Mouse (Mus musculus) kidney, embryonic 14.5 days (tissue): ENCODE measurements around the gene Ndufs5. TPM values are rescaled to one million over a fixed set of nuclear protein-coding genes. Genes with fewer than 3 reads are reported as not detected.

Experiments
- ATAC-seq: fragments of 200-750 bp; cut with Nextera tagmentation; 2 replicates; pipeline ENCODE4 v1.8.0; 2017; ENCODE audit warnings: moderate number of reproducible peaks, mild to moderate bottlenecking, moderate TSS enrichment, moderate library complexity; ENCODE audit not compliant: low FRiP score, low TSS enrichment
- H3K27ac ChIP-seq: fragments of 300-500 bp; sonication (generic); 2 replicates; pipeline ENCODE4 v1.5.1; 2014; ENCODE audit warnings: low read depth, mild to moderate bottlenecking, low read length, moderate library complexity, mixed read lengths
- H3K27me3 ChIP-seq: fragments of 300-500 bp; sonication (generic); 2 replicates; pipeline ENCODE4 v1.6.1; 2014; ENCODE audit warnings: mild to moderate bottlenecking, low read length; ENCODE audit not compliant: control insufficient read depth, insufficient read depth
- H3K36me3 ChIP-seq: fragments of 300-500 bp; sonication (generic); 2 replicates; pipeline ENCODE4 v1.6.1; 2014; ENCODE audit warnings: low read length, mixed read lengths; ENCODE audit not compliant: control insufficient read depth, insufficient read depth
- H3K4me1 ChIP-seq: fragments of 300-500 bp; sonication (generic); 2 replicates; pipeline ENCODE4 v1.6.1; 2014; ENCODE audit warnings: low read length, mixed read lengths; ENCODE audit not compliant: control insufficient read depth, insufficient read depth
- H3K4me2 ChIP-seq: fragments of 300-500 bp; sonication (generic); replicated peaks from 2 replicates; pipeline ENCODE4 v1.6.1; 2014; ENCODE audit warnings: low read depth, mild to moderate bottlenecking, low read length
- H3K4me3 ChIP-seq: fragments of 300-500 bp; sonication (generic); 2 replicates; pipeline ENCODE4 v1.5.1; 2014; ENCODE audit warnings: mild to moderate bottlenecking, low read length
- H3K9ac ChIP-seq: fragments of 300-500 bp; sonication (generic); 2 replicates; pipeline ENCODE4 v1.6.1; 2014; ENCODE audit warnings: low read depth, mild to moderate bottlenecking, low read length, moderate library complexity
- H3K9me3 ChIP-seq: fragments of 300-500 bp; sonication (generic); 2 replicates; pipeline ENCODE4 v1.6.1; 2016; ENCODE audit warnings: low read length; ENCODE audit not compliant: control insufficient read depth
- WGBS: fragments of 180-500 bp; shearing (Covaris S2); extraction: QIAGEN DNeasy Blood & Tissue Kit; methylation state at CpG from one replicate; pipeline ENCODE4 v1.1.7; 2014; 5-methylcytosine and 5-hydroxymethylcytosine counted together
- polyA plus RNA-seq: library from polyadenylated mRNA; unstranded; fragments of >200 nt; fragmentation: Nextera tagmentation; extraction: Ambion mirVana; gene quantifications from 2 replicates; pipeline ENCODE4 v1.2.1, GENCODE M21; 2014

The Ndufs5 gene
- polyA plus RNA-seq, 1 experiment from 2014 or later = 321 TPM

DNA sequence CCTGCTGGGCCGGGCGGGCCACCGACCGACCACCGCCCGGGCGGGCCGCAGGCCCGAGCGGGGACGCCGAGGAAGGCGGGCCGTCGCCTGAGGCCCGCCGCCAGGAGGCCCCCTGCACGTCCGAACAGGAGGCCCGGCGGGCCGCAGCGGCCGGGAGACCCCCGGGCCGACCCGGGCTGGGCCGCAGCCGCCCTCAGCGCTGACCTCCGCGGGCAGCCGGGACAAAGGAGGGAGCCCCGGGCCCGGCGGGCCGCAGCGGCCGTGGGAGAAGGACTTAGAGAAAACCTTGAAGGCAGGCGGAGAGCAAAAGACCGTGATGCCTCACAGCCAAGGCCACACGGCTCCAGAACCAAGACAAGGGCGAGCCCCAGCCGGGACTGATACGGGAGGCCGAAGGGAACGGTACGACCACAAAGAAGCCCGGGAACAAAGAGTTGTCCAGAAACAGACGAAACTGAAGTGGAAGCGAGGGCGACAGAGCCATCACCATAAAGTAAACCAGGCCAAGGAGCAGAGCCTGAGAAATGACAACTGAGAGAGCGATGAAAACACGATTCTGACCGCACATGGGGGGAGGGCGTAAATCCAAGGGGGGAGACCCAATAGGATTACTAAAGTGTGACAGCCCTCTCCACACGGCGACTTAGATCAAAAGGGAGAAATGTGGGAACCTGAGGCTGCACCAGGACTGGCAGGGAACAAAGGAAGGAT, 52.9 kb downstream of the Ndufs5 start:
- no peaks in the 10 kb centered on the region for H3K36me3 ChIP-seq
- ATAC-seq = peak; percentile 56; the same call in 1 of the 2 replicates
- H3K4me3 ChIP-seq = peak overlapping the region; percentile 93
- under 1% methylated on average over 56 of the region's 58 CpGs for WGBS
- H3K9me3 ChIP-seq = no peaks in the 10 kb centered on the region
- peak overlapping the region; percentile 73 for H3K4me2 ChIP-seq
- no peaks in the 10 kb centered on the region for H3K27me3 ChIP-seq
- peak overlapping the region; percentile 99 for H3K27ac ChIP-seq
- H3K9ac ChIP-seq = peak overlapping the region; percentile 99
- peaks cover 24% of the 10 kb centered on the region for H3K4me1 ChIP-seq

DNA sequence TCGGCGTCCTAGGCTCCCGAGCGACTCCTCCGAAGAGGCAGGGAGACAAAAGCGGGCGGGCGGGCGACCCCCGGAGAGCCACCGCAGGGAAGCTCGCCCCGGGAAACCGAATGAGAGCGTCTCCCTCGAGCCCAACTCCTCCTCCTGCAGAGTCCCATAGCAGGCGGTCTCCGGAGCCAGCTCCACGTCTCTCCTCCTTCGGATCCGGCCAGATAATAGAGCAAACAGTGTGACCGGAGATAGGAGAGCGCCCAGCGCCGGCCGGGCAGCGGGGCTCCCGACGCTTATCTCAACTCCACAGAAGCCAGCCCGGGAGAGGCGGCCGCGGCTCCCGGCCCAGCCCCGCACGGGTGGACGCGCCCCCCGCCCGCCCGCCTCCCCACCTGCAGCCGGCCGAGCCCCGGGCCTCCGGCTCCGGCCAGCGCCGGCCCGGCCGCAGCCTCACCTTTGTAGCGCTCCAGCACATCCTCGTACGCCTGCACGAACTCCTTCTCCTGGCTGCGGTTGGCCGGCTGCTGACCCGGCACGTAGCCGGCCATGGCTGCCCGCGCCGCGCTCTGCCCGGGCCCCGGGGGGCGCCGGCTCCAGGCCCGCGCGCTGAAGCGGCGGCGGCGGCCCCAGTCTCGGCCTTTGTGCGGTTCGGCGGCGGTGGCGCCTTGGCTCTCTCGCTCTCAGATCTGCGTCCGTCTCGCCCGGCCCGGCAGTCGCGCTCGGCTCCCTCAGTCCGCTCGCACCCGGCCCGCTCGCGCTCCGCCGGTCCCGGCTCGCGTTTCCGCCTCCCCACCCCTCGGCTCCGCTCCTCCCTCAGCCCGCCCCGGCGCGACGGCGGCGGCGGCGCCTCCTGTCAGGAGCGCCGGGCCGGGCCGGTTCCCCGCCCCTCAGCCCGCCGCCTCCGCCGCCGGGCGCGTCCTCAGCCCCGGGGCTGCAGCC, 53.7 kb downstream of the Ndufs5 start:
- under 1% methylated on average over 98 of the region's 125 CpGs for WGBS
- H3K9ac ChIP-seq = peak overlapping the region; percentile 99

DNA sequence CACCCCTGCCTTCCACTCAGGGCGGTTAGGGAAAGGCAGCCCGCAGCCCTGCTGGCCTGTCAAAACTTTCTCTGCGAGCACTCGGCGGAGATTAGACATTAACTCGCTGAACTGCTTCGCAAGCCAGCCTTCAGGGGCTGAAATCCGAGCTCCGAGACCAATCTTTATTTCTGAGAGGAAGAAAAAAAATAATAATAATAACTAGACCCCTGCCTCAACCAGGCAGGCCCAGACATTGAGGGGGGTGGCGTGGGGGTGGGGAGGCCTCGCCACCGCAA, 54.4 kb downstream of the Ndufs5 start:
- ATAC-seq = peak; percentile 41
- peak overlapping the region; percentile 99 for H3K27ac ChIP-seq
- no peaks in the 10 kb centered on the region for H3K9me3 ChIP-seq
- H3K4me3 ChIP-seq = peak overlapping the region; percentile 93
- H3K9ac ChIP-seq = peak overlapping the region; percentile 99
- H3K4me2 ChIP-seq = peak overlapping the region; percentile 73
- H3K27me3 ChIP-seq = no peaks in the 10 kb centered on the region
- no peaks in the 10 kb centered on the region for H3K36me3 ChIP-seq
- H3K4me1 ChIP-seq = peaks cover 24% of the 10 kb centered on the region
- under 1% methylated on average over 12 of the region's 12 CpGs for WGBS

More for the DNA sequence above, 53.7 kb downstream of the Ndufs5 start:
- no peaks in the 10 kb centered on the region for H3K9me3 ChIP-seq
- peaks cover 24% of the 10 kb centered on the region for H3K4me1 ChIP-seq
- H3K4me3 ChIP-seq = peak overlapping the region; percentile 93
- H3K36me3 ChIP-seq = no peaks in the 10 kb centered on the region
- H3K27me3 ChIP-seq = no peaks in the 10 kb centered on the region
- H3K27ac ChIP-seq = peak overlapping the region; percentile 99
- H3K4me2 ChIP-seq = peak overlapping the region; percentile 73
- ATAC-seq = peak; percentile 88

DNA sequence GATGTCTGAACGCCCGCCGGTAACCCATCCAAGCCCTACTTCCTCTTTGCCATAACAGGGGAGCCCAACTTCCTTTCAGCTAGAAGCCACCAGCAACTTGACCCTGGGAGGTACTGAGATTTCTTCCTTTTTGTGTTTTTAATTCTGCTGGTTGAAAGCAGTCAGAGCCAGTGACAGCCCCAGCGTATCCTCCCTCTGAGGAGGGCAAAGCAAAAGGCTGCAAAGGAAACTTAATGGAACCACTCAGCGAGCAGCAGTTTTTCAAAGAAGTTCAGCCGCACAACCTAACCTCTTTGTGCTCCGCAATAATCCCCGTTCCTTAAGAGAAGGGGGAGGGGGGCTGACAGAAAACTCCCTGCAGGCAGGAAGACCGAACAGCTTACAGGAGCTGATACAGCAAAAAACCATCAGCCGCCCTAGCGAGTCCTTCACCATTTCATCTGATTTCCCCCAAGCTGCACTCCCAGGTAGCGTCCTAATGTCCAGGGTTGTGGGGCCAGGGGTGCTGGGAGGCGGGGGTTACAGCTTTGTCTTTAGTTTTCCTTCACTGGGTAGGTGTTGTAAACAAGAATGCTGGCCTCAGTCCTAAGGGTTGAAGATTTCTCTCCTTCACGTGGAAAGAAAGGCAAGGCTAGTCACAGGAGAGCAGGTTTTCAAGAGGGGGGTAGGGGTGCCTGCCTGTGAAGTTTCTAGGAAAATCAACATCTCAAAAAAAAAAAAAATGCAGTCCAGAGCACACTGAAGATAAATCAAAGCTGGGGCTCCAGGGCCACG, 54.9 kb downstream of the Ndufs5 start:
- peak overlapping the region; percentile 99 for H3K9ac ChIP-seq
- peaks cover 24% of the 10 kb centered on the region for H3K4me1 ChIP-seq
- peak overlapping the region; percentile 73 for H3K4me2 ChIP-seq
- no peaks in the 10 kb centered on the region for H3K27me3 ChIP-seq
- H3K27ac ChIP-seq = peak overlapping the region; percentile 99
- under 1% methylated on average over 15 of the region's 15 CpGs for whole genome bisulfite sequencing
- no peak; the same call in 1 of the 2 replicates for ATAC-seq
- H3K9me3 ChIP-seq = no peaks in the 10 kb centered on the region
- H3K4me3 ChIP-seq = peak overlapping the region; percentile 93
- no peaks in the 10 kb centered on the region for H3K36me3 ChIP-seq

Other genes starting within 250 kb of the Ndufs5 start
- 59.2 and 89.2 TPM in 2 replicates for gene Macf1, start 33.8 kb downstream of the Ndufs5 start, polyA plus RNA-seq
- 48.9 and 56.6 TPM in 2 replicates for gene Akirin1, start 32.1 kb upstream of the Ndufs5 start, polyA plus RNA-seq
- gene Rhbdl2, start 69.7 kb upstream of the Ndufs5 start, polyA plus RNA-seq = 3.8 TPM in 2 replicates
- not detected in 2 replicates for gene 4933427I04Rik, start 141.5 kb upstream of the Ndufs5 start, polyA plus RNA-seq
- gene Mycbp, start 186.6 kb upstream of the Ndufs5 start, polyA plus RNA-seq = 76.5 and 91.2 TPM in 2 replicates
- gene Rragc, start 199.2 kb upstream of the Ndufs5 start, polyA plus RNA-seq = 34.8 and 52.2 TPM in 2 replicates
- gene 4930535I16Rik, start 199.8 kb upstream of the Ndufs5 start, polyA plus RNA-seq = not detected in 2 replicates